Mouse (Mus musculus) neural tube, embryonic 11.5 days (tissue): ENCODE measurements around the gene Tcap. TPM values are rescaled to one million over a fixed set of nuclear protein-coding genes. Genes with fewer than 3 reads are reported as not detected.
"Not testable (repeated sequence)": the region's sequence is repeated elsewhere in the genome, so short reads cannot be mapped to it uniquely, and the experiment has no call there.

Experiments
- ATAC-seq: fragments of 200-750 bp; cut with Nextera tagmentation; 2 replicates; pipeline ENCODE4 v1.8.0; 2017; ENCODE audit warnings: moderate number of reproducible peaks, mild to moderate bottlenecking, moderate TSS enrichment, moderate library complexity; ENCODE audit not compliant: insufficient read depth, low FRiP score, low TSS enrichment
- DNase-seq: peaks from one replicate; pipeline ENCODE4 v3.0.0-alpha.2; 2015; ENCODE audit warnings: low spot score
- H3K27ac ChIP-seq: fragments of 300-500 bp; sonication (generic); 2 replicates; pipeline ENCODE4 v1.5.1; 2014; ENCODE audit warnings: low read depth, mild to moderate bottlenecking, low read length
- H3K27me3 ChIP-seq: fragments of 300-500 bp; sonication (generic); 2 replicates; pipeline ENCODE4 v1.6.1; 2014; ENCODE audit warnings: mild to moderate bottlenecking, low read length, mixed read lengths; ENCODE audit not compliant: control insufficient read depth, insufficient read depth
- H3K36me3 ChIP-seq: fragments of 300-500 bp; sonication (generic); 2 replicates; pipeline ENCODE4 v1.6.1; 2014; ENCODE audit warnings: mild to moderate bottlenecking, low read length, moderate library complexity, mixed read lengths; ENCODE audit not compliant: control insufficient read depth, insufficient read depth
- H3K4me1 ChIP-seq: fragments of 300-500 bp; sonication (generic); 2 replicates; pipeline ENCODE4 v1.6.1; 2014; ENCODE audit warnings: low read length, mixed read lengths; ENCODE audit not compliant: control insufficient read depth, insufficient read depth
- H3K4me2 ChIP-seq: fragments of 300-500 bp; sonication (generic); 2 replicates; pipeline ENCODE4 v1.6.1; 2014; ENCODE audit warnings: low read depth, mild to moderate bottlenecking, moderate library complexity
- H3K4me3 ChIP-seq: fragments of 300-500 bp; sonication (generic); 2 replicates; pipeline ENCODE4 v1.5.1; 2014; ENCODE audit warnings: low read depth, low read length
- H3K9ac ChIP-seq: fragments of 300-500 bp; sonication (generic); 2 replicates; pipeline ENCODE4 v1.6.1; 2014; ENCODE audit warnings: mild to moderate bottlenecking, low read length
- H3K9me3 ChIP-seq: fragments of 300-500 bp; sonication (generic); 2 replicates; pipeline ENCODE4 v1.6.1; 2016; ENCODE audit warnings: low read length; ENCODE audit not compliant: control insufficient read depth
- WGBS: fragments of 180-500 bp; shearing (Covaris S2); extraction: QIAGEN DNeasy Blood & Tissue Kit; methylation state at CpG from one replicate; pipeline ENCODE4 v1.1.7; 2014; 5-methylcytosine and 5-hydroxymethylcytosine counted together
- polyA plus RNA-seq: library from polyadenylated mRNA; unstranded; fragments of >200 nt; fragmentation: Nextera tagmentation; extraction: Ambion mirVana; gene quantifications from 2 replicates; pipeline ENCODE4 v1.2.1, GENCODE M21; 2014

Gene Tcap
- polyA plus RNA-seq, 1 experiment from 2014 or later: 3.1 TPM

DNA sequence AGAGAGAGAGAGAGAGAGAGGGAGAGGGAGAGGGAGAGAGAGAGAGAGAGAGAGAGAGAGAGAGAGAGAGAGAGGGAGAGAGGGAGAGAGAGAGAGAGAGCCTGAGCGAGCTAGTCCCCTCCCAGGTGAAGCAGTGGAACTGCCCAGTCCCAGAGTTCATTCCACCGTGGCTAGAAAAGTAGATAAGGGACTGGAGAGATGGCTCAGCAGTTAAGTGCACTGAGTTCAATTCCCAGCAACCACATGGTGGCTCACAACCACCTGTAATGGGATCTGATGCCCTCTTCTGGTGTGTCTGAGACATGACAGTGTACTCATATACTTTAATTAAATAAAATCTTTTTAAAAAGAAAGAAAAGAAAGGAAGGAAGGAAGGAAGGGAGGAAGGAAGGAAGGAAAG lies 1.2 kb upstream of the Tcap start:
- ATAC-seq, DNase-seq, H3K9me3 ChIP-seq, H3K9ac ChIP-seq, H3K4me1 ChIP-seq, H3K4me3 ChIP-seq, H3K27ac ChIP-seq, H3K4me2 ChIP-seq: not testable (repeated sequence)
- Histone ChIP-seq H3K36me3 (peaks cover 13% of the 10 kb centered on the region; the same call in 1 of the 2 replicates), H3K27me3 (peaks cover 19% of the 10 kb centered on the region)
- 45% methylated on average over 2 of the region's 2 CpGs for WGBS

DNA sequence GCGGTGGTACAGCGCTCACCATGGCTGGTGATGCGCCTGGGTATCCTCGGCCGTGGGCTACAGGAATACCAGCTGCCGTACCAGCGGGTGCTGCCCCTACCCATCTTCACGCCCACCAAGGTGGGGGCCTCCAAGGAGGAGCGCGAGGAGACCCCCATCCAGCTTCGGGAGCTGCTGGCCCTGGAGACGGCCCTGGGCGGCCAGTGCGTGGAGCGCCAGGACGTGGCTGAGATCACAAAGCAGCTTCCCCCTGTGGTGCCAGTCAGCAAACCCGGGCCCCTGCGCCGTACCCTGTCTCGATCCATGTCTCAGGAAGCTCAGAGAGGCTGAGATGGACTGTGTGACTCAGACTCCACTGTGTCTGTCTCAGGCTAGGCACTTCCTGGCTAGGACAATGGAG lies 605 bp downstream of the Tcap start:
- no peak overlapping the region for H3K27ac ChIP-seq
- no peak for DNase-seq
- no peak for ATAC-seq
- no peak overlapping the region for H3K4me3 ChIP-seq
- H3K9me3 ChIP-seq: no peaks in the 10 kb centered on the region
- WGBS: 70% methylated on average over 20 of the region's 20 CpGs
- H3K27me3 ChIP-seq: peaks cover 27% of the 10 kb centered on the region
- no peak overlapping the region for H3K4me2 ChIP-seq
- no peaks in the 10 kb centered on the region for H3K4me1 ChIP-seq
- H3K36me3 ChIP-seq: peaks cover 5% of the 10 kb centered on the region; the same call in 1 of the 2 replicates
- H3K9ac ChIP-seq: no peak overlapping the region

- no peak for ATAC-seq
- Histone ChIP-seq H3K4me1 (no peaks in the 10 kb centered on the region), H3K4me2 (no peak overlapping the region), H3K36me3 (peaks cover 3% of the 10 kb centered on the region; the same call in 1 of the 2 replicates), H3K9ac (no peak overlapping the region), H3K27me3 (peaks cover 27% of the 10 kb centered on the region), H3K9me3 (no peaks in the 10 kb centered on the region), H3K4me3 (no peak overlapping the region), H3K27ac (no peak overlapping the region)
- WGBS: 65% methylated on average over 8 of the region's 8 CpGs
- no peak for DNase-seq
Measured at GRCm38 (mm10) chr11:98384721-98385637, 1.4 kb downstream of the Tcap start.

DNA sequence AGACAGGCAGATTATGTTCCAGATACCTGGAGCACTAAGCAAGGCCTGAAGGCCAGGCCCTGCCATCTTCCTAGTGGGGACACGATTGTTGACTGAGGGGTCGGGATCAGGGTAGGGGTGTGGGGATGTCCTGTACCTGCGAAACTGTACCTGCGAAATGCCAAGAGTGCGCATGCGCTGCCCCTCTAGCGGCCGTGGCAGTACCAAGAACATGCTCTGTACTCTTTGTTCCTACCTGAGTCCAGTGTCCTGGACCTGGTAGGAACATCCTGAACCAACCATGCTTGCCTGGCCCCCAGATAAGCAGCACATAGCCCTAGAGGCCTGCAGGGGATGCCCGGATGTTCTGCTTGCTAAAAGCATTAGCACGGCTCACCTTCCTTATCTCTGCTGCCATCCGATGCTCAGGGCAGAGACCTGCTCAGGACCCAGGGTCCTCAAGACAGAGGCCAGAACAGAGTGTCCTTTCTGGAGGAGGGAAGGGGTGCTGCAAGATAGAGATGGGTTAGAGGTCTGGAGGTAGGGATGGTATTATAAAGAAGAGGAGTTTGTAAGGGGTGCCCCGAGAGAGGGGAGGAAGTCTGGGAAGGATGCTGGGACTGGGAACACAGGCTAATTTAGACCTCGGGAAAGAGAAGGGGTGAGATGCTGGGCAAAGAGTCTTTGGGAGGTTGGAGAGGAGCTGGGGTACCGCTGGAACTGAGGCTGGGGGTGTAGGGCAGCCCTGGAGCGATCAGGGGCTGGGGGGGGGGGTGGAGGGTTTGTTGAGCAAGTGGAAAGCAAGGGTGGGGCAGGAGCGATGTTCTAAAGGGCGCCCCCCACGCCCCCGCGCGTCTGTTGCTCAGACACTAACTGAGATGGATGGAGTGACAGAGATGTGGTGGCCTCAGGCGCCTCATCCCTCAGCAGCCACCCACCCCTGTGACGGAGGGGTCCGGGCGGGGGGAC lies 2.3 kb downstream of the Tcap start, which contains the start of gene Pnmt:
Gene Pnmt (plus strand): TSS at position 813 of the 948 bp plus-strand sequence.
- WGBS: 51% methylated on average over 23 of the region's 25 CpGs
- DNase-seq (no peak), ATAC-seq (no peak)
- H3K9ac ChIP-seq: no peak within 1 kb of the TSS
- no peaks in the 10 kb centered on the region for H3K36me3 ChIP-seq
- H3K27ac ChIP-seq: no peak within 1 kb of the TSS
- no peak within 1 kb of the TSS for H3K4me3 ChIP-seq
- H3K4me1 ChIP-seq: no peaks in the 10 kb centered on the region
- H3K27me3 ChIP-seq: peaks cover 27% of the 10 kb centered on the region
- H3K9me3 ChIP-seq: no peaks in the 10 kb centered on the region
- no peak within 1 kb of the TSS for H3K4me2 ChIP-seq

DNA sequence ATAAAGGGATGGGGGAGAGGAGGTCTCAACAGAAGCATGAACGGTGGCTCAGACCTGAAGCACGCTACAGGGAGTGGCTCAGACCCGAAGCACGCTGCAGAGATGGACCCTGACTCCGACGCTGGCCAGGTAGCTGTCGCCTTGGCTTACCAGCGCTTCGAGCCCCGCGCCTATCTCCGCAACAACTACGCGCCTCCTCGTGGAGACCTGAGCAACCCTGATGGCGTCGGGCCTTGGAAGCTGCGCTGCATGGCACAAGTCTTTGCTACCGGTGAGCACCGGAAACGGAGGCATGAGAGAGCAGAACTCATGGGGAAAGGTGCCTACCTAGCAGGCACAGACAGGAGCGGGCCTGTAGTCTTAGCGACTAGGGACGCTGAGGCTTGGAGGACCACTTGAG lies 3.0 kb downstream of the Tcap start:
- no peak overlapping the region for H3K4me3 ChIP-seq
- no peaks in the 10 kb centered on the region for H3K4me1 ChIP-seq
- H3K27ac ChIP-seq: no peak overlapping the region
- 14% methylated on average over 24 of the region's 24 CpGs for WGBS
- no peaks in the 10 kb centered on the region for H3K9me3 ChIP-seq
- H3K27me3 ChIP-seq: peaks cover 27% of the 10 kb centered on the region
- H3K4me2 ChIP-seq: no peak overlapping the region
- ATAC-seq: no peak
- no peaks in the 10 kb centered on the region for H3K36me3 ChIP-seq
- no peak for DNase-seq
- H3K9ac ChIP-seq: no peak overlapping the region

DNA sequence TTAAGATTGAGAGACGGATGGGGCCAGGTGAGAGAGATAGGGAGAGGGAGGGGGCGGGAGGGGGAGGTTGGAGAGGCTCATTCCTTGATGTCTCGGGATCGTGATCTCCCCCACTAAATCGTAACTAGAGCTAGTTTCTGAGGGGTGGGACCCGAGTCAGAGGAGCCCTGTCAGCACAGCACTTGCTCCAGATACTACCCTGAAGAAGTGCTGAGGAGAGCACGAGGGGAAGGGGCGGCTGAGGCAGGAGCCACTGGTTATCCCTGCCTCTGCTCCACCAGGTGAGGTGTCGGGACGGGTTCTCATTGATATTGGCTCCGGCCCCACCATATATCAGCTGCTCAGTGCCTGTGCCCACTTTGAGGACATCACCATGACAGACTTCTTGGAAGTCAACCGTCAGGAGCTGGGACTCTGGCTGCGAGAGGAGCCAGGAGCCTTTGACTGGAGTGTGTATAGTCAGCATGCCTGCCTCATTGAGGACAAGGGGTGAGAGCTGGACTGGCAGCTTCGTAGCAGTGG lies 3.5 kb downstream of the Tcap start:
- Histone ChIP-seq H3K4me2 (no peak overlapping the region), H3K9me3 (no peaks in the 10 kb centered on the region), H3K4me1 (no peaks in the 10 kb centered on the region), H3K4me3 (no peak overlapping the region), H3K27ac (no peak overlapping the region), H3K36me3 (no peaks in the 10 kb centered on the region), H3K9ac (no peak overlapping the region), H3K27me3 (peaks cover 27% of the 10 kb centered on the region)
- no peak for ATAC-seq
- no peak for DNase-seq
- 54% methylated on average over 14 of the region's 14 CpGs for WGBS

GRCm38 (mm10) chr11:98388282-98388681 lies 4.7 kb downstream of the Tcap start:
- no peak overlapping the region for H3K4me3 ChIP-seq
- no peak overlapping the region for H3K27ac ChIP-seq
- H3K27me3 ChIP-seq: peaks cover 33% of the 10 kb centered on the region
- no peak for DNase-seq
- no peak for ATAC-seq
- H3K9me3 ChIP-seq: no peaks in the 10 kb centered on the region
- no peaks in the 10 kb centered on the region for H3K36me3 ChIP-seq
- H3K9ac ChIP-seq: no peak overlapping the region
- WGBS: 64% methylated on average over 10 of the region's 10 CpGs
- H3K4me2 ChIP-seq: no peak overlapping the region
- H3K4me1 ChIP-seq: no peaks in the 10 kb centered on the region

DNA sequence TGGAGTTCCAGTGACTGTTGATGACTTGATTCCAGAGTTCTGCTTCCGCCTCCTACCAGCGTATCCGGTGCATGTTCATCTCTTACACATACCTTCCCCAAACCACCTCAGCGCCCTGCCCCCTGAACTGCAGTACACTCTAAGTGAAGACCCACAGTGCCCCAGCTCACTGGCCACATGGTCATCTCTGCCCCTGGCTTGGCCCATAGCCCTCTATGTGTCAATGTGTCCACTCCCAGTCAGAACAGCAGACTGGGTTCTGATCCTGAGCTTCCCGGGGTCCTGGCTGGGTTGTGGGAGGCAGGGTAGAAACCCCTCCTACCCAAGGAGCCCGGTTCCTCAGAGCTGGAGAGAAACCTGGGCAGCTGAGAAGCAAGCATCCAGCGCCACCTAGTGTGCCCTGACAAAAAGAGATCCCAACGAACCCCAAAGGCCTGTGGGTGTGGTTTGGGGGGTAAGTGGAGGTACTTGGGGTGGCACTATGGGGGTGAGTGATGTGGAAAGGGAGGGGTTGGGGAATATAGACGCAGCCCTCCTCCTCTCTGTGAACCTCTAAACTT lies 5.7 kb downstream of the Tcap start:
- Histone ChIP-seq H3K36me3 (no peaks in the 10 kb centered on the region), H3K27me3 (peaks cover 31% of the 10 kb centered on the region), H3K9ac (no peak overlapping the region), H3K4me2 (no peak overlapping the region), H3K4me3 (no peak overlapping the region), H3K9me3 (no peaks in the 10 kb centered on the region), H3K27ac (no peak overlapping the region), H3K4me1 (no peaks in the 10 kb centered on the region)
- ATAC-seq (no peak), DNase-seq (peak; percentile 60)
- 19% methylated on average over 9 of the region's 9 CpGs for WGBS
